Mouse (Mus musculus) left cerebral cortex, postnatal 14 days (tissue): ENCODE data around the gene Klra7. TPM values are rescaled to one million over a fixed set of nuclear protein-coding genes. Genes with fewer than 3 reads are reported as not detected.
"Not testable (repeated sequence)": the region's sequence is repeated elsewhere in the genome, so short reads cannot be mapped to it uniquely, and the experiment has no call there.

Experiments
- DNase-seq, 2 experiments: peaks; one replicate each; pipeline ENCODE4 v3.0.0; 2021 to 2022; ENCODE audit warnings: low spot score in 2 of 2, mixed read lengths in 1 of 2
- intact Hi-C: fragments of 180-260 bp; cut with DNase I; formaldehyde crosslinking; loops from one replicate; pipeline ENCODE4 v1.15.1; 2025
- long read RNA-seq, 2 experiments: library from polyadenylated mRNA; stranded (forward); transcript quantifications; one replicate each; pipeline ENCODE4 v2.0.0; 2021
- total RNA-seq, 2 experiments: library from RNA; stranded (reverse); gene quantifications; 2 replicates each; pipeline ENCODE4 v1.2.3; 2021

Gene Klra7
- not detected for total RNA-seq
- long read RNA-seq, experiment 1, result 0 reads
- long read RNA-seq, experiment 2, result 0 reads

- intact Hi-C loops, result no loop called here
- DNase-seq, result no peak
These were observed at the start of gene Klra7 for GRCm38 (mm10) chr6:130233222-130233621. Gene Klra7 (minus strand): TSS chr6:130233322.

GRCm38 (mm10) chr6:130281828-130282227 lies 48.7 kb upstream of the Klra7 start, which contains the start of gene Klra10:
Gene Klra10 (minus strand): TSS chr6:130281928.
- DNase-seq, intact Hi-C loops: not testable (repeated sequence)

DNA sequence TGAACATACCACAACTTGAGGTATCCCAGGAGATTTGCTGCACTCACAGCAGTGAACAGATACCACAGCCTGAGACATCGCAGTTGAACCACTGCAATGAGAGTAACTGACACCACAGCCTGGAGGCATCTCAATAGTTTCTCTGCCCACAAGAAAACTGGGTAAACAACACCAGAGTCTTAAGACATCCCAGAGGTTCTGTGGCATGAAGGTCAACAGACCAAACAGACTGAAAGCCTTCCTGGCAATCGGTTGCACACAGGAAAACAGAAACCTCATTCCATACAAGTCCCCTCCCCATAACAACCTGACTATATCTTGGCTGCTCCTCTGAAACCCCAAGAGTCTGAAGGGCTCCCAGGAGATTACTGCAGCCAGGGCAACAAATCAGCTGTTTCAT lies 22.2 kb upstream of the Klra7 start:
- intact Hi-C loops, result no loop called here
- no peak for DNase-seq

DNA sequence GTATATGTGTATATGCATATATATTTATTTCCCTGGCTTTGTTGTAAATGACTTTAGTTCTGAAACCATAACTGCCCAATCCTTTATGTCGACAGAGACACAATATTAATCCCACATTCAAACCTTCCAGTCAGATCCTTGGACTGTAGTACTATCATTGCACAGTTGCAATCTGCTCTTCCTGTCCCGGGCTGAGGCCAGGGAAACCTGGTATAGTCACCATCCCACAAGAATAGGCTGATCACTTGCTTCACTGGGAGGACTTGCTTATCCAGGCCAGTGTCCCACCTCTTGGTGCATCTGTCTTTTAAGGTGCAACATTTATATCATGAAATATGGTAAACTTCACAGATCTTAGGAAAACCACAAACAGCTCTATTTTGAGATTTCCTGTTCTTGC lies 4.4 kb upstream of the Klra7 start:
- DNase-seq, result no peak
- intact Hi-C loops, result no loop called here

DNA sequence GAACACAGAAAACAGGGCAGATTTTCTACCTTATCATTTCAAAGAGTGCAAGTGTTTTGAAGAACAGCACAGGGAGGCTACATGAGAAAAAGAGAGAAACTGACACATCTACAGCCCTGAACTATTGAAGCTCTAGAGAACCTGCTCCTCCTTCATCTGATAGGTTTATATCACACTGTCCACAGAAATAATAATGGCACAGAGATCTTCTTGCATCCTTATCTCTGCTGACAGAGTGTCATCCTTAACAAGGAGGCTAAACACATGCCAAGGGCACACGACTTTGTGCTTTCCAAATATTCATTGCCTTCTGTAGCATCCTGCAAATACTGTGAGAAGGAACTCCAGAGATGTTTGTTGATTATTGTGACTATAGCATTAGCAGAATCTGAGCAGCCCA lies 3.5 kb upstream of the Klra7 start:
- intact Hi-C loops, result no loop called here
- DNase-seq, result no peak

GRCm38 (mm10) chr6:130197453-130197852 lies 35.7 kb downstream of the Klra7 start:
- intact Hi-C loops, result loop anchor here (5.0 kb wide), 1 partner anchor 145 kb away; no protein-coding TSS in a partner anchor

DNA sequence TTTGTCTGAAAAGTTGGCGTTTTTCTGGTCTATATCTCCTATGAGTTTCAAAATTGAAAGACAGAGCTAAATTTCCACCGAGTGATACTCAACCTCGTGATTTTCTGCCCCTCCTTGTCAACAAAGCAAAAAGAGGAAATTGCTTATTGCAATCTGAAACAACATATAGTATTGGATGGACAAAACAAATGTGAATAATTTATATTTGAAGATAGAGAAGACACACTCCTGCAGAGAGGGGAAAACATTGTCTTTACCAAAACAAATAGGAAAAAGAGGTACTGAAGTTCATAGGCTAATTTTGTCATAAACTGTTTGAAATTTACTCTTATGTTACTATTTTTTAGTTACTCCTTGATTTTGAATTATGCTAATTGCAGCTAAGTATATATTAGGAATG lies 40.1 kb downstream of the Klra7 start, which contains the start of gene Klra9:
Gene Klra9, minus strand, starts transcription at position 101 of the 400 bp plus-strand sequence.
- intact Hi-C loops, result not testable (repeated sequence)

More at GRCm38 (mm10) chr6:130197453-130197852, 35.7 kb downstream of the Klra7 start:
- not testable (repeated sequence) for DNase-seq

More for the DNA sequence above, 40.1 kb downstream of the Klra7 start, which contains the start of gene Klra9:
- DNase-seq, result not testable (repeated sequence)

Other genes with a start within 250 kb of the Klra7 start
- gene Klra6, start 206.4 kb downstream of the Klra7 start, total RNA-seq, result not detected
- not detected for gene Klra4, start 166.1 kb downstream of the Klra7 start, total RNA-seq
- gene Klra8, start 103.4 kb downstream of the Klra7 start, total RNA-seq, result not detected
- not detected for gene Klra9, start 40.2 kb downstream of the Klra7 start, total RNA-seq
- not detected for gene Klra10, start 48.6 kb upstream of the Klra7 start, total RNA-seq
- gene Klra3, start 104.3 kb upstream of the Klra7 start, total RNA-seq, result not detected
- not detected for gene Klra1, start 153.6 kb upstream of the Klra7 start, total RNA-seq